Mouse (Mus musculus): ENCODE measurements at regions not wholly inside any gene's neighbourhood (a gene's known extent, or its start where the extent isn't known, plus 50 kb on each side); places are given as distances from the start of the nearest gene placed in this dataset.
A peak's percentile ranks its signal among the peaks of the same experiment; 100 is the strongest.
"Not testable (repeated sequence)": the region's sequence is repeated elsewhere in the genome, so short reads cannot be mapped to it uniquely, and the experiment has no call there.

DNA sequence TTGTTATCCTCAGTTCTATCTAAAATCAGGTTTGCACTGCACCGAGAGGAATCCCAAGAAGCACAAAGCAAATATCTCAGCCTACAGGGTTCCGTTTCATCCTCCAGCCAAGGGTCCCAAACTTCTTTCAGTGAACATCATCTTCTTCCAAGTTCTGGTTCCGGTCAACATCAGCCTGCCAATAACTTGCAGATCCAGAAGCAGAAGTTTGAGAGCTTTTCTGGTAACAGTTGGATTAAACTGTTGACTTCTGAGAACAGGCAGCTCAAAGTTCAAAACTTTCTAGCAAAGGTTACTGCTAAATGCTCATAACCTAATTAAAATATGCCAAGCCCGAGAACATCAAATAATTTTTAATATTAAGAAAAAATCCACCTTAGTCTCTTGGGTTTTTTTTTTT is 237.0 kb upstream of the Gm37988 start:
- no peak for DNase-seq (ENCODE audit: low read depth, low spot score)

DNA sequence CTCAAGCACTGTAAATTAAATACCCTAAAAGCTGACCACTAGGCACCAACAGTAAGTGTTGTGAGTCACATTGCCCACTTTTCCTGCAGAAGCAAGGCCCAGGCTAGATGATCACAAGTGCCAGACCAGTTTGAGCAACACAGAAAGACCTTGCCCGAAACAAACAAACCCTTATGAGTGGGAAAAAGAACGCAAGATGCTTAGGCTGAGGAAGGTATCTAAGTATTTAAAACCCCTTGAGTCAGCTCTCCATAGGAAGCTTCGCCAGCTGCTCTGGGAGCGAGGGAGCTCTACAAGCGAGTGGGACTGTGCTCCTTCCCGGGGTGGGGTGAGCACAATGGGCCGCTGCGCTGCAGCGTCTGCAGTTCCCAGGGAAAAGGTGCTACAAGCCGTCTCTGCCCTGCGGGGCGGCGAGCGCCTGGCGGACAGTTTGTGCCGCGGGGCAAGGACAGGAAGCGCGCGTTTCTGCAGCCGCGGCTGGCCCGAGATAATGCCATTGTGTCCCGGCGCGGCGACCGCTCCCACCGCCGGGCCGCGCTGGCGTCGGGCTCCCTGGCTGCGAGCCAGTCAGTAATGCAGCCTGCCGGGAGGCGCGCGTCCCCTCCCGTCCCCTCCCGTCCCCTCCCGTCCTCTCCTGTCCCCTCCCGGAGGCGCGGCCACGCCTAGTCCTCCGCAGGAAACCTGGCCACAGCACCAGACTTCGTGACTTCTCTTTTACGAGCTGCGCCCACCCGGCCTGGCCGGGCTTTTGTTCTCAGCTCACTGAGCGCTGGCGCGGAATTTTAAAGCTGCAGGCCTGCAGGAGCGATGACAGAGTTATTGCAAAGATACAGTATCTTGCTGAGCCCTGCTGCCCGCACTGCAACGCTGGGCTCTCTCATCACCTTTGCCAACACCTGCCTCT is 236.1 kb upstream of the Gm37988 start:
- DNase-seq (ENCODE audit: low read depth, low spot score), result peak; percentile 46

DNA sequence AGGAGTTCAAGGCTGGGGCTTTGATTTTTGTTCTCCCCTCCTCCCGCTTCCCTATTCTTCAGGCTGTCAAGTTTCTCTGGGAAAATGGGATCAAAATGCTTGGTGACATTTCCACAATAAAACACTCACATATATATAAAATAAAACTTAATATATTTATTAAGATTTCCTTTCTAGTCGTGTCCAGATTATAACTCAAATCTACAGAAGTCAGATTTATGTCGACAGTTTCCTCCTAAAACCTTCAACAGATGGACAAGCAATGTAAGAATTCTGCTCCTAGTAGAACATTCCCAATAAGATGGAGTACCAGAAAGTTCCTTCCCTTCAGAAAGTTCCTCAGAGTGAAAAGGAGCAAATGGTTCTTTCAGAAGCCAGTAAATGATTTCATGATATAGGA is 235.4 kb upstream of the Gm37988 start:
- no peak for DNase-seq (ENCODE audit: low read depth, low spot score)

DNA sequence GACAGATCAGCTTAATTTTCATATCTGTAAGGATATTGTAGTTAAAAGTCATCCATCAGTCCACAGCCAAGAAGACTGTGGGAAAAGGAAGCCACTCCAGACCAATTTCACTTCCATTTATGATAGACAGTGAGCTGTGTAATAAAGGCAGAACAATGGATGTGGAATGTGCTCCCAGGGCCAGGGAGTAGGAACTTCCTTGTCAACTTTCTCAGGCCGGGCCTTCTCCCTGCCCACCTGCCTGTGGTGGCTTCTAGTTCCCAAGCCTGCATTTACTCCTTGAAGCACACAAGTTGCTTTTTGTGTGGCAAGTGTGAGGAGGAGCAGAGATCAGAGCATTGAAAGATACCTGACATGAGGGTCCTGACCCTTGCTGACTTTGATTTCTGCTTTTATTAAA is 233.6 kb upstream of the Gm37988 start:
- no peak for DNase-seq (ENCODE audit: low read depth, low spot score)

DNA sequence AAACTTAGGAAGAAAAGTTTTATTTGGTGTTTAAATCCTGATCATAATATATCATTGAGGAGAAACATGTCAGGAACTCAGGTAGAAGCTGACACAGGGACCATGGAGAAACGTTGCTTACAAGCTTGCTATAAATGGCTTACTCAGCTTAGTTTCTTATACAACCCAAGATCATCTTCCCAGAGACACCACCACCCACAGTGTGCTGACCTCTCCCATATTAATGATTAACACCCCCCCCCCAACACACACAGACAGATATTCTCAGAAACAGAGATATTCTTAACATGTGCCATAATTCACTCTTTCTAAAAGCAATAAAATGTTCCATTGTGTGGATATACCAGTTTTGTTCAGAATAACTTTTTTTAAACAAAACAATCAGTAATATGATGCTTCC is 230.7 kb upstream of the Gm37988 start:
- DNase-seq (ENCODE audit: low read depth, low spot score), result no peak

DNA sequence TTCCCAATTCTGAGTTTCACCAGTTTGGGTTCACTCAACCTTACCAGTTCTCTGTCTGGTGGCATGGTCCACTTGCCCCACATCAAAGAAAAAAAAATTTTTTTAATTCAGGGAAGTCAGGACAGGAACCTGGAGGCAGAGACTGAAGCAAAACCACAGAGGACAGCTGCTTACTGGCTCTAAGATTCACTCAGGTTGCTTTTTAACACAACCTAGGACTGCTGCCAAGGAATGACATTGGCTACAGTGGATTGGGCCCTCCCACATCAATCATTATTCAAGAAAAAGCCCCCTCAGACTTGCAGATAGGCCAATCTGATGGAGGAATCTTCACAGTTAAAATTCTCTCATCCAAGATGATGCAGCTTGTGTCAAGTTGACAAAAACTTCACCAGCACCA is 225.2 kb upstream of the Gm37988 start:
- no peak for DNase-seq (ENCODE audit: low read depth, low spot score)

DNA sequence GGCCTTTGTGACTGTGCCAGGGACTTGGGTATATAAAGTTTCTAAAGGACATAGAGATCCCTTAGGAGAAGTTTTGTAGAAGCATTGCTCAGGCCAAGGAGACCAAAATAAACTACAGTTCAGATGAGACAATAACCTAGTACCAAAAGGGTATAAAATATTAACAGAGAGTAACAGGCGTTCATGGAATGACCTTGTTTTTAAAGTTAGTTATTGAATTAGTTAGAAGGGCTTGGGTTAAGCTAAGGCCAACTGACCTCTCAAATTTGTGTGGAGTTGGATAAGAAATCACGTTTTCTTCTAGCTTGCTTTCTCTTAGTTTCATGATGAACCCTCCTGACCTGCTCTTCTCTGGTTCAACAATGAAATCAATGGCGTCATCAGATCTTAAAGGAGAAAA is 209.8 kb upstream of the Gm37988 start:
- DNase-seq (ENCODE audit: low read depth, low spot score), result no peak

DNA sequence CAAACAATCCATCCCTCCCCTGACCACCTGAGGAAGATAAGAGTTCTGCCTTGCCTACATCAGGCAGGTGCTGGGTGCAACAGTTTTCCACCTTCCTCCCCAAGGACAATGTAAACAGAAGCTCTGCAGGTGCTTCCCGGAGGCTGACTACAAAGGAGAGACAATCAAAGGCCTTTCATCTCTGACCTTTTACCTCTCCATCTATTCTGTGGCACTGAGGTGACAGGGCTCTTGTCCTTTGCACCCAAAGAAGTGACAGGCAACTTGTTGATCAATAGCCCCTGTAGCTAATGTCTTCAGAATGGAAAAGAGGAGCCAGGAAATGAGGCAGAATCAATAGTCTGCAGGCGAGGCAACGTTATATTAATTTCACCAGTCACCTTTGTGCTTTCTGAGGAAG is 209.3 kb upstream of the Gm37988 start:
- DNase-seq (ENCODE audit: low read depth, low spot score), result no peak

DNA sequence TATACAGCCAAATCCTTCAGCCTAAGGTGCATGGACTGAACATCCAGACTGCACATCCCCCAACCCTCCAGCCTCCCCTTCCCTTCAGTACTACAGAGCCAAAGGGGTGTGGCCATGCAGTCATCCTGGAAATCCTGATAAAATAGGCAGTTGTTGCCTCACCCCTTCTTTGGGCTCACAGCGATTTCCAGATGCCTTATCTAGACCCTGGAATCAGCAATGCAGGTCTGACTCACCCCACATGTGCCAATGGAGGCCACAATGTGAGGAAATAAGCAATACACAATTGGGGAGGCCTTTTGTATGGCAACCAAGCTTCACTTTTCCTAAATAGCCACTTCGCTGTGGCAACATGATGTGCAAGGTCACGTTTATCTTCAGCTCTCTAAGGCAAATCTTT is 205.3 kb upstream of the Gm37988 start:
- no peak for DNase-seq (ENCODE audit: low read depth, low spot score)

DNA sequence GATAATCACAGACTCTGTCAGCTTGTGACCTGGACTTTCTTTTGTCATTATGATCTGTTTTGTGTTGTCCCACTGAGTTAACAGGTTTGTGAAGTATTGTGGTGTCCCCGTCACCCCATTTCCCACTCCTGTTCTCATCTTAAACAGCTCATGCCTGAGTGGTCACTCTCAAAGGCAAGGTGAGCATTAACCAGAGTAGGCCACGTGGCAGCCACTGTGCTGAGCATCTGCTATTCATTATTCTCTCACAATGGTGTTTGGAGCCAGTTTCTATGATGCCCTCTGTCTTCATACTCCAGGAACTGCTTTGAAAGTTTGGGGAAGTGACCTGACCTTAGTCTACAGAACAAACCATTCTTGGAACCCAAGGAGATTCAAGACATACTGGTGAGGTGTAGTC is 198.9 kb upstream of the Gm37988 start:
- DNase-seq (ENCODE audit: low read depth, low spot score), result no peak

DNA sequence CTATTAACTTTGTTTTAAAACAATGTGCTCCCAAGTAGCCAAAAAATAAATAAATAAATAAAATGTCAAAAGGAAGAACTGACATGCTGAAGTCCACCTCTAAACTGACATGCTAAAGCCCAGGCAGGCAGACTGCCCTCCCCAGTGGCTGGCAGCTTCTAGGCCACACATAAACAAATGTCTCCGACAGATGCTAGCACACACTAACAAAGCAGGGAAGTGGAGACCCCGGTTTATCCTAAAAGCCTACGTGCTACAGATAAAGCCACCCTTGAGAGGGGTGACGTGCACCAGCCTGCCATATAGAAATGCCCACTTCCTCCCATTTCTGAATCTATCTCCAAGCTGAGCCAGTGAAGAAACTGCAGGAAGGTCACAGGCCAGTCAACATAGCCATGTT is 194.4 kb upstream of the Gm37988 start:
- no peak for DNase-seq (ENCODE audit: low read depth, low spot score)

DNA sequence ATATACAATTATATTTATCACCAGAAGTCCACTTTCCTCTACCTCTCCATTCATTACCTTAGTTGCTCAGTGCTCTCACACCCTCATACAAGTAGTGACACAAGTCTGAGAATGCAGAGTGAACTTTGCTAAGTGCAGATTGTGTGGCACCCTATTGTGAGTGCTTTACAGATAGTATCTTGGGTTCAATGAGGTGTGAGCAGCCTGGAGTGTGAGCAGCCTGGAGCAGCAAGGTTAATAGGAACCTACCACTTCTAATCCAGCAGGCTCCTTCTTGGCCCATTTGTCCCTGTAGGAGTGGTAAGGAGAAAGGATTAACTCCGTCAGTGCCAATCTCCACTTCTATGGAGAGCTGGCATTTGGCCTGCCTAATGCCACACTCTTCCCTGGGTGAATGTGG is 192.4 kb upstream of the Gm37988 start:
- no peak for DNase-seq (ENCODE audit: low read depth, low spot score)

DNA sequence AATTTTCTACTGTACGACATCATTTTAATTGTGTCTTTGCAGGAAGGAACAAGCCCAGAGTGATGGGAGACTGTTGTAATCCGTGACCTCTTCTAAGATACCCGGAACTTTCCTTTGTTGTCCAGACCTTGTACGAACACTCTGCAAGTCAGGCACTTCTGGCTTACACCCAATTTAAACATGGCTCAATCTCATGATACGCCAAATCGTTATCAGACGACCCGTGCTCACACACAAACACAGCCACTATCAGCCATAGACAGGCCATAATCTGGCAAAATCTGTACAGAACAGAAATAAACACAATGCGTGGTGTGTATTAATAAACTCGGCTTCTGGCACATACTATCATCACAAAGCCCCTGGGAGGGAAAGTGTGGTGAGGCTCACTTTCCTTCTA is 190.2 kb upstream of the Gm37988 start:
- no peak for DNase-seq (ENCODE audit: low read depth, low spot score)

DNA sequence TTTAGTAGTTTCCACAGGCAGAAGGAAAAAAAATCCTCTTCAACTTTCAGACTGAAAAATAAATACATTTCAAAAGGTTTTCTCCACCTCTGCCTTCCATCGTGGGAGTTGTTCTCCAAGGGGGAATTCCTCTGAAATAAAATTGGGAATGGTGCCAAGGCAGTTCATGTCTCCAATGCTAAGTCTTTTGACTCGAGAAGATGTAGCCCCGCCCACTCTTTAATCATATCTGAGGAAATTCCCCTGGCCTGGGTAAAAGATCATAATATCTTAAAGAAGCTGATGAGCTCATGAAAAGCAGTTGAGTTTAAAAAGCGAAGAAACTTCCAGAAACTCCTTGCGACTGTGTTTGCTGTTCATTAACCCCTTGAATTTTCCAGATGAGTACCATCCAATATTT is 185.3 kb upstream of the Gm37988 start:
- DNase-seq (ENCODE audit: low read depth, low spot score), result no peak

DNA sequence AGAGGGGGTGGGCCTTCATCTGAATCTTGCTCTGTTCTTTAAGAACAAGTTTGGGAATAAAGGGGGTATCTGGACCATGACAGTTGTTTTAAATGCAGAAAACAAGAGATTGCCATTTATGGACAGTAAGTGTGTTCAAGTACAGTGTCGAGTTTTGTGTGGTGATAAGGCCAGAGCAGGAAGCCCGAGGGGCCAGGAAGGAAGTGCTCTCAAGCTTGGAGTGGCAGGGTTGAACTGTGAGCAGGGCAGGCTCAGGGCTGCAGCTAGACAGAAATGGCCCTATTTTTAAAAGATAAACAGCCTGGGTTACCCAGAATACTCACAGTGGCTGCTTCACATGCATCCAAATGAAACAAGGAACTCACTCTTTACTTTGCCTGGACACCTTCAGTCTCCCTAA is 184.4 kb upstream of the Gm37988 start:
- no peak for DNase-seq (ENCODE audit: low read depth, low spot score)

DNA sequence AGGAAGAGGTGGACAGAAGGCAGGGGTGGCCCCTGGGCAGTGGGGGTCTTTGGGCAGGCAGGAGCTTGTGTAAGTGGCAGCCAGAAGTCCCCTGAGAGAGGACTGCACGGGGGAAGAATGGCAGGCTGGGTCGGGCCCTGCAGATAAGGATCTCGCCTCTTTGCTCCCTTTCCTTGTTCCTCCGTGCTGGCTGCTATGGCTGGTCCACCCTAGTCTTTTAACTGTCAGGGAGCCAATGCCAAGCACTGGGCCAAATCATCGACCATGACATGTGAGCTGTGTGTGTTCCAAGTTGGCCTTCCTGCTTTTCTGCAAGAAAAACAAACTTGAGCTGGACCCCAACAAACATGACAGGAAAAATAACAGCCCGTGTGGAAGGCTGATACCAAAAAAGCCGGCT is 153.8 kb upstream of the Gm37988 start:
- no peak for DNase-seq (ENCODE audit: low read depth, low spot score)

DNA sequence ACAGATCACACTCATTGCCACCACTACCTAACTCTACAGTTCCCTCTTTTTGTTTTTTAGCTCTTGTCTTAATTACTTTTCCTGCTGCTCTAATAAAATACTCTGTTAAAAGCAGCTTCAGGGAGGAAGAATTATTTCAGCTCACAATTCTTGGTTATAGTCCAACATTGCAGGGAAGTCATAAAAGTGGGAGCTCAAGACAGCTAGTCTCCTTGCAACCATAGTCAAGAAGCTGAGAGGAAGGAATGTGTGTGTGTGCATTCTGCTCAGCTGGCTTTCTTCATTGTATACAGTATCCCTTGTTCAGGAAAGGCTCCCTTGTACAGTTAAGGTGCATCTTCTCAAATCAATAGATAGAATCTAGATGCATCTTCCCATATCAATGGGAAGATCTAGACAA is 152.4 kb upstream of the Gm37988 start:
- DNase-seq (ENCODE audit: low read depth, low spot score), result no peak

DNA sequence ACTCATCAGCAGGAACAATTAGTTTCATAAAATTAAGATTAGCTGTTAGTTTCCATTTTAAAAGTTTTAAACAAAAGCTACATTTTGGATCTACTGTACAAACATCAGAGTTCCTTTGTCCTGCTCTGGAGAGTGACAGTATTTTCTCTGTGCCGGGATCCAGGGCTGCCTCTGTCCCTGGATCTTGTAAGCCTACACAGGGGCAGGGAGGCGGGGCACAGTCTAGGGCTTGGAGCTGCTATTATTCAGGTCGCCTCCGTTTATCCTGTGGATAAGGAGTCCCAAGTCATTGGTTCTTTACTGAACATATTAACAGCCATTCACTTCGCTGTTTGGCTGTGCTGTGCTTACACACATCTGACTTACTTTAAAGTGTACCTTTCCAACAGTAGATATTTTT is 150.8 kb upstream of the Gm37988 start:
- no peak for DNase-seq (ENCODE audit: low read depth, low spot score)

DNA sequence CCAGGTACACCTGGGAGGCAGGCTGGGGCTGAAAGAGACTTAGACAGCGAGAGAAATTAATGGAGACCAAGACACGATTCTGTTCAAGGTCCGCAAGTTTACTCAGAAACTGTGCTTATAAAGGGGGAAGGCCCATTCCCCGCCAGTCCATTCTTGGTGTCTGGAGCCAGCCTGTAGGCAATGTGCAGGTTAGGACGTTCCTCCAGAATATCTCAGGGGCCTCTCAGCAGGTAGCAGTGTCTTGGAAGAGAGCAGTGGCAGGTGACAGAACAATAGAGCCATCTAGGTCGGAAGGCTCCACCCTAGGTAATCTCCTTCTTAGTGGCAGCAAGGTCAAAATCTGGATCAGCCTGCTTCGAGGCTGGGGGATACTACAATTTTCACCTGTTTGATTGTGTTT is 147.6 kb upstream of the Gm37988 start:
- DNase-seq (ENCODE audit: low read depth, low spot score), result not testable (repeated sequence)

DNA sequence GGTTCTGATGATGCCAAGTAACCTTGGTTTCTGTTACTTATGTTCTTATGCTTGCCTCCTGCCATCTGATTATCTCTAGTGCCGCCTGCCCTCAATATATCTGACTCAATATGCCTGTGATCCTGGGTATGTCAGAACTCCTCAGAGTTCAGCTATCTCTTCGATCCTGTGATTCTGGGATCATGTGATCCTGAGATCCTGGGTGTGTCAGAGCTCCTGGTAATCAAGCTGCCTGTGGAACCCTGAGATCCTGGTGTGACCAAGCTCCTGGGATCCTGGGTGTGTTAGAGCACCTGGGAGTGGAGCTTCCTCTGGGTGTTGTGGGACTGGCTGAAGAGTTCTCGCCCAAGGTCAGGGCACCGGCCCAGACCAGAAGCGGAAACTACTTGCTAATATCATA is 147.1 kb upstream of the Gm37988 start:
- not testable (repeated sequence) for DNase-seq (ENCODE audit: low read depth, low spot score)

DNA sequence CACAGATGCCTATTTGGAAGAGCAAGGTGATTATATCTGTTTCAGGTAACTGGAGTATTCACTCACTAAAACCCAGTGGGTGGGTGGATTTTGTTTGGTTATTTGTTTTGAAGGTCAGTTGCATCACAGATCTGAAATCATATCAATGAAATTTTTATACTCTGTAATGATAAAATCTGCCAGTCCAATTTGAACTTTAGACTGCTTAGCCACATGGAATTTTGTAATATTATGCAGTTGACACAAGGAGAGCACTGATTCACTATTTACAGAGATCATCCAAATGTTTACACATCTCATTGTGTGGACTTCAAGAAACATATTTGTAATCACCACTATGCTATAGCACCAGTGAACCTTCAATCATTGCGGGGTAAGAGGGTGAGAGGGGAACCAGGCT is 145.9 kb upstream of the Gm37988 start:
- DNase-seq (ENCODE audit: low read depth, low spot score), result no peak

DNA sequence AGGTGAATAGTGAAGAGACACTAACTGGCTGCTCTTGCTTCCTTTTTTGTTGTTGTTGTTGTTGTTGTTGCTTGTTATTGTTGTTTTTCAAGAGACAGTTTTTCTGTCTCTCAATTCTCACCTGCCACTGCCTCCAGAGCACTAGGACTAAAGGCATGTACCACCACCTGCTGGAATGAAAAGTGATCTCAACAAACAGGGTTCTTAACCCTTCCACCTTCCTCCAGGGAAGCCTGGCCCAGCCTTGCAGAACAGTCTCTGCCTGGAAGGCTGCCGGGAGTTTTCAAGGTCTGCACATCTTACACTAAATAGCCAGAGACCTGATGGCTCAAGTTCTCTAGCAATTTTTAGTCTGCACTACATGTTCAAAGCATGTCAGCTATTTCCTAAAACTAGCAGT is 138.0 kb upstream of the Gm37988 start:
- no peak for DNase-seq (ENCODE audit: low read depth, low spot score)

DNA sequence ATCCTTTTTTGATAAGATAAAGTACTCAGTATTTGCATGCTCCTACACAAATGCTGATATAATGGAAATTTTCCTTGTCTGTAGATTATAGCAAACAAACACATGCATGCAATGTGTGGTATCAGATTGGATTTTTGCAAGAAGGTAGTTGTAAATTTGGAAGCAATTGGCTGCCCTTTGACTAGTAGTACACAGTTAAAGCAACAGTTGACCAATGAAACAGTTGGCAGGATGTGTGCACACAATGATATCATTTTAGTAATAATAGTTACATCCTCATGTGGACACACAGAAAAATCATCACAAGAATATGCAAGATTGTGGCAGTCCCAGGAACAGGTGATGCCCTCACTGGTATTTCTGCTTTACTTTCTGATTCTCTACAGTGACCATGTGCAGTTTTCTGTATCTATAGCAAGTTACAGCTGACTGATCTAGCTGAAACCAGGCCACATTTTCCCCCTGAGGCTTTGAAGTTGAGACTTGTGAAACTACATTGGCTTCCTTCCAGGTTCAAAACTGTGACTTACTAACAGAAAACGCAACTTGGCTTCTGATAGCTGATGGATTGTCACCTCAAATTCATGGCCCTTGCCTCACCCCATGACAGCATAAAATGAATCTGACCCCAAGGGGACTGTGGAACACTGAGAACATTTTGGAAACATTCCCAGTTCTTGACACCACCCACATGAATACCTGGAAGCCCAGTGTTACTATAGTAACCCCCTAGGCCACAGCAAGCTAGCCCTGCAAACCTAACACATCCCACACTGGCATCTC is 136.3 kb upstream of the Gm37988 start:
- DNase-seq (ENCODE audit: low read depth, low spot score), result no peak
